8 mouse cellular contexts compared by ENCODE assay signal in the genomic region with DNA sequence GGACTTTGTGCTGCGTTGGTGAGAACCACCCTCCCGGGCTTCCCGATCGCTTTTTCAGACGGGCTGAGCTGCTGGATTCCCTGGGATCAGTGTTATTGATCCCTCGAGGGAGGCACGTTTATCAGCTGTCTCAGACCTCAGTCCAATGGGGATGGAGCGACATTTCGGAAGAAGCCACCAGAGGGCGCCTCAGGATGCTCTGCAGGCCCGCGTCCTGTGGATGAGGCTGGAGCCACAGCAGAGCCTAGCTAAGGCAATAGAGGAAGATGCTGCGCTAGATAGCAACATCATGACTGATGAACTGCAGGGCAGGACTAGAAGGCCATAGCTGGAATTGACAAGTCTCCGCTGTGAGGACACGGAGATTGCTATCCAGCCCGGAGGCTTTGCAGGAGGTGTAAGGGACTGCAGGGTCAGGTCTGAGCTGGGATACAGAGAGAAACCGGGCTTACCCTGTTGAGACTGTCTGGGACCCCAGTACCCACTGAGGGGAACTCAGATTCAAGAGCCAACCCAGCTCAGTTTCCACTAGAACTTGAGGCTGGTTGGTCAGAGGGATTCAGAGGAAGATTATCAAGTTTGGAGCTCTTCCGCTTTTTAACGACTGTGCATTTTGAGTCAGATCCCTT. TPM values are rescaled to one million over a fixed set of nuclear protein-coding genes. Genes with fewer than 3 reads are reported as not detected.
DNase-seq lines count a peak whose midpoint lies in the region; ATAC-seq lines count a peak whose summit lies in the region.

No protein-coding gene starts in this region.

- peak; percentile 96 for ATAC-seq in granulocyte monocyte progenitor cell, adult 5-6 weeks (replicated peaks; ENCODE audit: poor library complexity, severe bottlenecking)
- peak; percentile 70; the same call in 1 of the 2 replicates for ATAC-seq in kidney, embryonic 14.5 days (ENCODE audit: low FRiP score, low TSS enrichment)
- peak; percentile 28; the same call in 1 of the 2 replicates for ATAC-seq in limb, embryonic 13.5 days (ENCODE audit: low FRiP score, low read depth)

- no peak overlapping the region for H3K27ac ChIP-seq in kidney, embryonic 14.5 days (ENCODE audit: low read depth, low read length)
- H3K27ac ChIP-seq in limb, embryonic 13.5 days = no peak overlapping the region

- peaks cover 11% of the 10 kb centered on the region; the same call in 1 of the 2 replicates for H3K27me3 ChIP-seq in kidney, embryonic 14.5 days (ENCODE audit: control insufficient read depth, insufficient read depth, low read length)
- H3K27me3 ChIP-seq in limb, embryonic 13.5 days = peaks cover 72% of the 10 kb centered on the region
- H3K27me3 ChIP-seq in splenic B cell, adult 2 months (ENCODE audit: control insufficient read depth, insufficient read depth, low read length, poor library complexity, severe bottlenecking) = no peaks in the 10 kb centered on the region

- H3K4me2 ChIP-seq in kidney, embryonic 14.5 days (replicated peaks; ENCODE audit: low read depth, low read length) = no peak overlapping the region
- no peak overlapping the region for H3K4me2 ChIP-seq in limb, embryonic 13.5 days (replicated peaks)

- 16% methylated on average over 19 of the region's 19 CpGs for WGBS in kidney, embryonic 14.5 days
- WGBS in limb, embryonic 13.5 days = 14% methylated on average over 19 of the region's 19 CpGs

- H3K4me3 ChIP-seq in kidney, embryonic 14.5 days (ENCODE audit: low read length) = no peak overlapping the region
- no peak overlapping the region for H3K4me3 ChIP-seq in limb, embryonic 13.5 days

- peak; percentile 14 for DNase-seq in 3134 (ENCODE audit: extremely low read depth, insufficient read length, low spot score)
- DNase-seq in adrenal gland, adult 2 months = peak; percentile 83
- DNase-seq in embryo, embryonic 11.5 days (ENCODE audit: low read depth, low spot score) = peak; percentile 64
- DNase-seq in naive thymus-derived CD4-positive, alpha-beta T cell, adult 2 months (ENCODE audit: low read depth) = peak; percentile 71
- peak; percentile 59 for DNase-seq in splenic B cell, adult 2 months (ENCODE audit: low read depth, low spot score)

- no peaks in the 10 kb centered on the region for H3K9me3 ChIP-seq in kidney, embryonic 14.5 days (ENCODE audit: control insufficient read depth, low read length)
- H3K9me3 ChIP-seq in limb, embryonic 13.5 days = no peaks in the 10 kb centered on the region

- no peak overlapping the region for H3K9ac ChIP-seq in kidney, embryonic 14.5 days (ENCODE audit: low read depth, low read length)
- no peak overlapping the region for H3K9ac ChIP-seq in limb, embryonic 13.5 days

- H3K4me1 ChIP-seq in kidney, embryonic 14.5 days (ENCODE audit: control insufficient read depth, insufficient read depth, low read length) = no peaks in the 10 kb centered on the region
- H3K4me1 ChIP-seq in limb, embryonic 13.5 days = no peaks in the 10 kb centered on the region

- H3K36me3 ChIP-seq in kidney, embryonic 14.5 days (ENCODE audit: control insufficient read depth, insufficient read depth, low read length) = no peaks in the 10 kb centered on the region
- H3K36me3 ChIP-seq in limb, embryonic 13.5 days = no peaks in the 10 kb centered on the region
- H3K36me3 ChIP-seq in splenic B cell, adult 2 months (ENCODE audit: control insufficient read depth, insufficient read depth, low read length, poor library complexity, severe bottlenecking) = no peaks in the 10 kb centered on the region

RNA-seq across cellular contexts. Expression of a gene that starts 34.6 kb away (rescaled TPM):
- total RNA-seq in adrenal gland, adult 2 months (2021) = not detected
- 0.26 and 0.28 TPM in 2 replicates for polyA plus RNA-seq in adrenal gland, adult 2 months (2012; rRNA removed)
- not detected in 2 replicates for total RNA-seq in granulocyte monocyte progenitor cell, adult 5-6 weeks (2014; fragmentation: Nextera tagmentation)
- total RNA-seq in granulocyte monocyte progenitor cell, adult 5-6 weeks (2017) = not detected in 2 replicates
- 0.31 and 0.33 TPM in 2 replicates for polyA plus RNA-seq in kidney, embryonic 14.5 days (2014; fragmentation: Nextera tagmentation; extraction: Ambion mirVana)
- 0.61 and 0.97 TPM in 2 replicates for polyA plus RNA-seq in limb, embryonic 13.5 days (2015; fragmentation: Nextera tagmentation; extraction: Ambion mirVana)

RNA-seq across cellular contexts. Expression of a gene that starts 56.3 kb away (rescaled TPM):
- 10 to 100 TPM; 21.4 to 36.2 TPM for total RNA-seq in adrenal gland, adult 2 months (2021)
- polyA plus RNA-seq in adrenal gland, adult 2 months (2012; rRNA removed) = 10.1 and 13.8 TPM in 2 replicates
- not detected in 2 replicates for total RNA-seq in granulocyte monocyte progenitor cell, adult 5-6 weeks (2014; fragmentation: Nextera tagmentation)
- 0.36 and 0.69 TPM in 2 replicates for total RNA-seq in granulocyte monocyte progenitor cell, adult 5-6 weeks (2017)
- 1.8 and 2.3 TPM in 2 replicates for polyA plus RNA-seq in kidney, embryonic 14.5 days (2014; fragmentation: Nextera tagmentation; extraction: Ambion mirVana)
- polyA plus RNA-seq in limb, embryonic 13.5 days (2015; fragmentation: Nextera tagmentation; extraction: Ambion mirVana) = 2.4 TPM in 2 replicates

Comparison
In these comparisons a context has a peak if more than half of its experiments do, and no peak if none do; other contexts are left out.
1. DNase-seq: peak in every context shown above with its lines; median percentile 83 in adrenal gland, adult 2 months; 71 in naive thymus-derived CD4-positive, alpha-beta T cell, adult 2 months; 64 in embryo, embryonic 11.5 days; 59 in splenic B cell, adult 2 months; 14 in 3134.
2. ATAC-seq: peak in every context shown above with its lines; median percentile 96 in granulocyte monocyte progenitor cell, adult 5-6 weeks; 70 in kidney, embryonic 14.5 days; 28 in limb, embryonic 13.5 days.